Mouse (Mus musculus): ENCODE results near the gene Slc5a5.
"Not testable (repeated sequence)": the region's sequence is repeated elsewhere in the genome, so short reads cannot be mapped to it uniquely, and the experiment has no call there.

Gene Slc5a5

DNA sequence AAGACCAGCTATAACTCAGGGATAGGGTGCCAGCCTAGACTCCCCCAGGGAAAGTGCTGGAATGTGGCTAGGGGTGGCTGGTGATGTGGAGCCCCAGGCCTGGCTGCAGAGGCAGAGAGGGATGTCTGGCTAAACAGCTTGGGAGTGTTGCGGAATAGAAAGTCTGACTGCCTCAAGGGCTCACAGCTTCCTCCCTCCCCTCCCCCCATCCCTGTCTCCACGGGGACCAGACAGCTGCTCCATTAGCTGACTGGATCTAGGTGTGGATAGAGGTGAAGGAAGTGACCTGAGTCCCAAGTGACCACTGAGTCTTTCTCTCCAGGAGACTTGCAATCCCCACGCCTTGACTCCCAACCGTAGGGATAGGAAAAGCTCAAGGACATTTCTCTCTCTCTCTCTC is 10.6 kb upstream of the Slc5a5 start:
- DNase-seq (ENCODE audit: low spot score in 2 of 2) = no peak

DNA sequence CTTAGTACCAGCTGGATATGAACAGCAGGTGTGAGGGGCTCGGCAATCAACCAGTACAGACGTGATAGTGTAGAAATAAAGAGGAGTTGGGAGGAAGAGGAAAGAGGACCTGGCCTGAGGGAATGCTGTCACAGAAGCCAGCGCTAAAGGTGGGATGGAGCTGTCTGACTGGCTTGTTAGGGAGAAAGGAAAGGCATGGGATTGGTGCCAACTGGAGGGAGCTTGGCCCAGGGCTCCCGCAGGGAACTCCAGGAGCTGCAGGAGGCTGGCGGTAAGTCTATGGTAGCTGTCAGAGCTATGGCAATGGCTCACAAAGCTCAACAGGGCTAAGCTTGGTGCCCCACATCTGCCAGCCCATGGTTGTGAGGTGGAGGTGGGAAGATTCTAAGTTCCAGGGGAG is 9.7 kb upstream of the Slc5a5 start:
- DNase-seq (ENCODE audit: low spot score in 2 of 2) = no peak

- DNase-seq (ENCODE audit: low spot score in 2 of 2) = no peak
These were observed 8.4 kb upstream of the Slc5a5 start for GRCm38 (mm10) chr8:70900872-70901387.

DNA sequence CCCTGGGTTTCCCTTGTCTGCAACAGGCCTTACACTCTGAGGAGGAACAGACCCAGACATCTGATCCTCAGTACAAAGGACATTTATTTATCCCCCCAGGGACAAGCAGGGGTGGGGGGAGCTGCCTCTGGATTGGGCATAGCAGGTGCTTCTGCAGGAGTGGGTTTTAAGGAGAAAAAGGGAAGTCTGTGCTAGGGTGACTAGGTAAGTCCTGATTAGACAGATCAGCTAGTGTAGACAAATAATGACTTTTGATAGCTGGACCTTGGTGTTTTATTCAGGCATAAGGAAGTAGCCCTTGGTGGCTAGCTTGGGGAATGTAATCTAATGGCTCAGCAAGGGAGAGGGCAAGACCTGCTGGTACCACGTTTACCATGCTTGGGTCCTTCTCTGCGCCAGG is 6.7 kb upstream of the Slc5a5 start:
- DNase-seq (ENCODE audit: low spot score in 2 of 2) = no peak

DNA sequence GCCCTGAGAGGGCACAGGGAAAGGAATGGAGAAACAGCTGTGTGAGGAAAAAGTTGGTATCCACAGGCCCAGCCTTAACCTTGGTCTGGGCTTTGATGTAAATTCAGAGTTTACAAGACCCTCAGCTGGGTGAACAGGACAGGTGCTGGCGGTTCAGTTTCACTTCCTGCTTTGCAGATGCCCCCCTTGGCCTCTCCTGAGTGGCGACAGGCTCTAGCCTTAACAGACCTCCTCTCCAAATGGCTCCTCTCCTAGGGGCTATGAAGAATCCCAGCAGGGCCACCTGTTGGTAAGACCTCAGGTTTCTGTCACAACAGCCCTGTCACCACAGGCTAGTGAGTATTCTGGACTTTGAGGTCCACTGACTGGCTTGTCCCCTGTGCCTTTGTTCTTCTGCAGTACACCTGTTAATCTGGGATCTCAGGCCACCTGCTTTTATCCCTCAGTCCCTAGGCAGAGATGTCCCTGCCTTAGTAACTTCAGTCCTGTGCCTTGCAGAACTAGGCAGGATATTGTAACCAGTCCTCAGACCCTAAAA is 6.2 kb upstream of the Slc5a5 start:
- peak in 1 of 2 experiments; percentile 9 for DNase-seq (ENCODE audit: low spot score in 2 of 2)

DNA sequence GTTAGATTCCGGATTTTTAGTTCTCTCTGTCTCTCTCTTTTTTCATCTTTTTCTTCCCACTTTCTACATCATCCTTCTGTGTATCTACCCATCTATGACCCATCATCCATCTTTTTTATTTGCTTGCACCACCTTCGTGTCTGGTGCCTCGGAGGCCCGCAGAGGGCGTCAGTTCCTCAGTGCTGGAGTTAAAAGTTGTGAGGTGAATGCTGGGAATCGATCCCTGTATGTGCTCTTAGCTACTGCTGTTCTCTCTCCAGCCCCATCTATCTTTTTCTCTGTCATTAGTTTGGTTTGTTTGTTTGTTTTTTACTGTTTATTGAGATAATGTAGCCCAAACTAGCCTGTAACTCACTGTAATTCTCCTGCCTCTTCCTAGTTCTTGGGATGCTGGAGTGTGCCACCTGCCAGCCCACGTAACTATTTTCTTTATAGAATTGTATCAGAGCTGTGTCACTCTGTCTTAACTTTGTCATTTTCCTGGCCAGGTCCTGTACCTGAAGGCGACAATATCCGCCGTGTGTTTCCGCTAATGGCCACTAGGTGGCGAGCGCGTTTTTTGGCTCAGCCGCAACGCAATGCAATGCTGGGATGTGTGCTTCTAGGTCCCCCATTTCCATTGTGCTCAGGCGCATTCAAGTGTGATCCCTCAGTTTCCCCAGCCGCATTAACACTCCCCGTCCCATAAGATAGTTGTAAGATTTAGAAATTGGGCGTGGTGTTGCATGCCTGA is 5.3 kb upstream of the Slc5a5 start:
- DNase-seq (ENCODE audit: low spot score in 2 of 2) = peak; percentile 79 to 88

DNA sequence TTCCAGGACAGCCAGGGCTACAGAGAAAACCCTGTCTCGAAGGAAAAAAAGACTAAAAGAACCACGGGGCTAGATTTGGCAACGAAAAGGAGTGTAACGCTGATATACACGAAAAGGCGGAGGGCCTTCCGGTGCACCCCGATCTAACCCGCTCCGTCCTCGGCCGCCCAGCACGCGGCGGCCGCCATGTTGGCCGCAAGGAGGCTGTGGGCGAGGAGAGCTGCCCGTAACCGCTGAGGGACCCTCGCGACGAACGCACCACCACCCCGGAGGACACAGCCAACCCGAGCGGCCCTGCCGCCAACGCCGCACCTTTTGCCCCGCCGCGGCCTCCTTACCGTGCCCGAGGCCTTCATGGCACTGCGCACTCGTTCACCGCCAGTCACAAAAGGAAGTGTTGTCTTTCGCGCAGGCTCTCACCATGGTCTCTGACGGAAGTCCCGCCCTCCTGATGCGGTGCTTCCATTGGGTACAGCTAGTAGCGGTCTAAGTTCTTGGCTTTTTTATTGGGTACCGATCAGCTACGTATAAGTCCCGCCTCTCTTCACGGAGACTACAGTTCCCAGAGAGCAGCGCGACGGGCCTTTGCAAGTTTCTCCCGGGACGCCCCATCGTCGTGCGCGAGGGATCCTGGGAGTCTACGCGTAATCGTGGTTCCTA is 4.6 kb upstream of the Slc5a5 start, which contains the start of gene Rpl18a:
Rpl18a (minus strand) TSS at position 392 of the 660 bp plus-strand sequence.
- DNase-seq (ENCODE audit: low spot score in 2 of 2) = peak; percentile 92 to 95

DNA sequence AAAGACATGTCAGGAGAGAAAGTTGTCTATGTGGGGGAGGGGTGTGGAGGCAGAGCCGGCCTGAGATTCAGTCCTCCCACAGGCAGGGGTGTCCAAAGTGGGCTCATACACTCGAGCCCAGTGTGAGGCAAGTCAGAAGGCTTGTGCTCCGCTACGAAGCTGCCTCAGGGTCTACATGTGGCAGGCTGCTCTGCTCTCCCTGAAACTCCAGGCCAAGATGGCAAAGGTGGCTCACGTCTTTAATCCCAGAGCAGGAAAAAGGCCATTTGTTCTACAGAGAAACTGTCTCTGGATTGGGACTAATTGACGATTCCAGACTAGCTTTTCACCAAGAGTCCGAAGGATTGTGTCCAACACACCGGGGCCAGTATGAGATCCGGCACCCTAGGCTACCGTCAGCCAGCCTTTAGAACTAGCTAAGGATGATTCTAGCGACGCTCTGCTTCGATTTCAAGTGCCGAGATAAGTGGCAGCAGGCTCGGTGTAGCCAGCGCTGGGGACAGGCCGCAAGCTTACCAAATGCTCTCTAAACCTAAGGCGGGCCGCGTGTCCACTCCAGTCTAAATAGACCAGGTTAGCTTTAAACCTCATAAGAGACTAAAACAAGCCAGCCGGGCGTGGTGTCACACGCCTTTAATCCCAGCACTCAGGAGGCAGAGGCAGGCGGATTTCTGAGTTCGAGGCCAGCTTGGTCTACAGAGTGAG is 3.9 kb upstream of the Slc5a5 start:
- no peak for DNase-seq (ENCODE audit: low spot score in 2 of 2)

DNA sequence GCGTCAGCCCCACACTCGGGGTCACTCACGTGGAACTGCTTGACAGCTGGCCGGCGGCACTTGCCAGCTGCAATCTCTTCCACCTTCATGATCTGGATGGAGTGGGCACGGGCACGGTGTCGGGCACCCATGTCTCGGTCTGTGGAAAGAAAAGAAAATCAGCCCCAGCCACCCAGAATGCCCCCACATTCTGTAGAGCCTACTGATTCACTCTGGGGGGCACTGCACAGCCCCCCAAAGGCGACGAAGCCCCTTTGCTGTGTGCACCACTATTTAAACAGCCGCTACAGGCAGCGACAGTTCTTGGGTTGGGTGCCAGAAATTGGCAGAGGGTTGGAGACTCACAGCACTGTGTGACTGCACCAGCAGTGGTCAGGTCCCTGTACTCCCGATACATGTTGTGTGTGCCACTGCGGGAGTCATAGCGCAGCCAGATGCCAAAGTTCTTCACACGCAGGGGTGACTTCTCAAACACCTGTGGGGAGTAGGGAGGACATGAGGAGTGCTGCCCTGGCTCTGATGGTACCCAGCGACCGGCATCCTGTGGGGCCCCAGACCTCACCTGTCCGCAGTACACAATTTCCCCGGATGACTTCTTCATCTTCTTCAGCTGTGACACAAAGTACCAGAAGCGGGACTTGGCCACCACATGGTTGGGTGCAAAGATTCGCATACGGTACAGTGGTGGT is 3.2 kb upstream of the Slc5a5 start:
- DNase-seq (ENCODE audit: low spot score in 2 of 2) = not testable (repeated sequence)

- DNase-seq (ENCODE audit: low spot score in 2 of 2) = no peak
These were observed 2.4 kb upstream of the Slc5a5 start for GRCm38 (mm10) chr8:70894771-70895545.

DNA sequence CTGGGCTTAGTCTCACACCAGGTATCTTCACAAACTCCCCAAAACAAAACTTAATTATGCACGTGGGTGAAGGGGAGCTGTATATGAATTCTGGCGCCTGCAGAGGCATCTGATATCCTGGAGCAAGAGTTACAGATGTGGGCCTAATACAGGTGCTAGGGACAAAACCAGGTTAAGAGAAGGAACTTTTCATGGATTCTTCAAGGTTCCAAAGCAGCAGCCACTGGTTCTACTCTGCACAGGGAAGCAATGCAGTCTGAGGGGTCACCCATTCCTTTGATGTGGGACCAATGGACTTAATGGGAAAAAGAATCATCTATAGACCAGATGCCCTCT is 1.8 kb upstream of the Slc5a5 start:
- DNase-seq (ENCODE audit: low spot score in 2 of 2) = no peak

DNA sequence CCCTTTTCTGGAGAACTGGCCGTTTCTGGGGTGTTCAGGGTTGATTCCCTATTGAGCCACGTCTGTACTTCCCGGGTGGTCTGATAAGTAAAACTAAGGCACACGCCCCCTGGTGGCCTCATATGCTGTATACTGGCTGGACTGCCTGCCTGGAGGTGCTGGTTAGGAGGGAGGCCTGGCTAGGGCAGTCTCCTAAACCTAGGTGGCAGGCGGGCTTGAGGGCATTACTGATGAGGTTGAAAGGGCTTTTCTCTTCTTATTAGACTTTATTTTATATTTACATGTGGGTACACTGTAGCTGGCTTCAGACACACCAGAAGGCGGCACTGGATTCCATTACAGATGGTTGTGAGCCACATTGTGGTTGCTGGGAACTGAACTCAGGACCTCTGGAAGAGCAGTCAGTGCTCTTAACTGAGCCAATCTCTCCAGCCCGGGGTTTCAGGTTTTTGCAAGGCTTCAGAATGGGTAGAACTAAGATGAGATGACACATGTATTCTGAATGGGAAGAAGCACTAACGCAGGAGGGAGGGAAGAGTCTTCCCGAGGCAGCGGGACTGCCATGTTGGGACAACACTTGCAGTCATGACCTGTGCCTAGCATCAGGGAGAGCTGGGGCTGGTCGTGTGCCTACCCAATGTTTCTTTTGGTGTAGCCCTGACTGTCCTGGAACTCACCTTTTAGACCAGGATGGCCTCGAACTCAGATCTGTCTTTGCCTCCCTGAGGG is 1.3 kb upstream of the Slc5a5 start:
- peak; percentile 58 to 83 for DNase-seq (ENCODE audit: low spot score in 2 of 2)

DNA sequence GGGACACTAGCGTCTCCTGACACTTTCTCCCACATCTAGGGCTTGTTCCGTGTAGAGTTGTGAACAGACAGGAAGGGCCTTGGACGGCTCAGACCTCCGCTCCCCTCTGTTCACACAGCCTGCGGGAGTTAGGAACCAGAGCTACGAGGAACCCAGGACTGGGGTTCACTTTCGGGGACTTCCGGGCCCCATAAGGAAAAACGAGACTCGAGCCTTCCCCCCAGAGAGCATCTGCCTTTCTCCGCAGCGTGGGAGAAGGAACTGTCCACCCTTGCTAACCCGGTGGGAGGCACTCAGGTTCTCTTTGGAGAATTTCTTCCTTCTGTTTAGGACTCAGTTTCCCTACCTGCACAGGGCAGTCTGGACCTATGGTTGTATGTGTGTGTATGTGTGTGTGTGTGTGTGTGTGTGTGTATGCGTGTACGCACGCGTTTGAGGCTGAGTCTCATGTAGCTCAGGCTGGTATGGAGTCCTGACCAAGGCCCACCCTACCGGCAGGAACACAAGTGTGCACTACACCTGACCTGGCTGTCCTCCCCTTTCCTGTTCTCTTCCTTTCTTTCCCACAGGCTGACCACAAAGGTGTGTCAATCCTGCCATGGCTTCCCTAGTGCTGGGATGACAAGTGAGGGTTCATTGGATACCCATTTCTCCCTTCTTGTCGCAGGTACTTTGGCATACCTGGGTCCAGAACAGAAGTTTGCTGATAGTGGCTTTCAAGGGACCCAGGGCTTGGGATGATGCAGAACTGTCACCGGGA is 519 bp upstream of the Slc5a5 start:
- no peak for DNase-seq (ENCODE audit: low spot score in 2 of 2)

- DNase-seq (ENCODE audit: low spot score in 2 of 2) = no peak
These were observed 1.2 kb downstream of the Slc5a5 start for GRCm38 (mm10) chr8:70891356-70891755.

GRCm38 (mm10) chr8:70890656-70891055 is 1.9 kb downstream of the Slc5a5 start:
- DNase-seq (ENCODE audit: low spot score in 2 of 2) = no peak

GRCm38 (mm10) chr8:70887669-70888068 is 4.9 kb downstream of the Slc5a5 start:
- DNase-seq (ENCODE audit: low spot score in 2 of 2) = no peak

GRCm38 (mm10) chr8:70885612-70886011 is 6.9 kb downstream of the Slc5a5 start:
- DNase-seq (ENCODE audit: low spot score in 2 of 2) = no peak

GRCm38 (mm10) chr8:70884683-70885082 is 7.9 kb downstream of the Slc5a5 start:
- DNase-seq (ENCODE audit: low spot score in 2 of 2) = no peak

DNA sequence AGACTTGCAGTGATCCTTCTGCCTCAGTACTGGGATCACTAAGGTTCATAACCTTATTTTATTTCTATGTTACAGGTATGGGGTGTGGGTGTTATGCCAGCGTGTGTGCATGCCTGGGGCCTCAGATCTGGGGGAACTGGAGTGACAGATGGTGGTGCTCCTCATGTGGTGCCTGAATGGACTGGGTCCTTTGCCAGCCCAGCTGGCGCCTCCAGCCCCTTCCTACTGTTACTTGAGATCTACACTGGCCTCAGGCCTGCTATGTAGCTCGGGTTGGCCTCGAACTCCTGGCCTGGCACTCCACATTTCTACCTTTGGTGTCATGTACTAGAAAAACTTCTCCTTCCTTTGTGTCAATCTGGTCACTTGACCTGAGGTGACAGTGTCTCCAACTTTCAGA is 8.4 kb downstream of the Slc5a5 start:
- no peak for DNase-seq (ENCODE audit: low spot score in 2 of 2)

DNA sequence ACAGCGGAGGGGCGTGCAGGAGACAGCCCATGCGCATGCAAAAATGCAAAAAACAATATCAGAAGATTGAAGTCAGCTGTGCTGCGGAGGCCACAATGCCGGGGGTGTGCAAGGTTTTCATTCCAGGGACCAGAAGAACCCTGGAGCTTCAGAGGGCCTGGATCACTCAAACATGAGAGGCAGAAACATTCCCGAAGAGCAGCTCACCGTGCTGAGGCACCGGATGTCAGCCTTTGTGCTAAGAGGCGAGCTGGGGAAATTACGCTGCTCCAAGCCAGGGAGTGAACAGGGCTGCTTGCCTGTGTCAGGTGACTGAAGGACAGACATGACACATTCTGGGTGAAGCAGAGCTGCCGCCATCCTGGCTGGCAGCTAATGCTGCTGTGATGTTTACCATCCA is 12.0 kb downstream of the Slc5a5 start:
- DNase-seq (ENCODE audit: low spot score in 2 of 2) = no peak
